Comparison of ENCODE assay signal across 16 mouse cellular contexts in the genomic region with DNA sequence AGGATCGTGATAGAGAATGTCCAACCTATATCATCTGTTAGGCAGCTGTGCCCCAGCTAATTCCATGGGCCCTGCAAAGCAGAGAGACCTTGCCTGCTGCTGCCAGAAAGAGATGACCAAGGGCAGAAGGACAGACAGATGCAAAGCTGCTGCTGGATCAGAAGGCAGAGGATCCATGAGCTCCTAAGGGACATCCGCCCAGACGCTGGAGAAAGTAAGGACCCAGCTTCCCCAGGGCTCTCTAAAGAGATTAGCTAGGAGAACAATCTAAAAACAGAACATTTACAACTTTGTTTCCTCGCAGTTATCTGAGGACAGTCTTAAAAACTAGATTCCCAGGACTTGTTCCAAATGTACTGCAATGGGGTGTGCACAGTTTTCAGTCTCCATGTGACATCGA.
"Had no signal": no experiment of that assay in that cellular context is flagged by ENCODE, and none has a peak within 500 bp of the region (broad histone marks: within the 10 kb centered on the region; RNA-seq: fewer than 3 reads in every experiment).

No protein-coding gene starts in this region.

- H3K9ac ChIP-seq: neural tube, embryonic 13.5 days; neural tube, embryonic 15.5 days; stomach, embryonic 15.5 days had no signal

- H3K4me2 ChIP-seq: neural tube, embryonic 13.5 days; neural tube, embryonic 15.5 days; stomach, embryonic 15.5 days had no signal

- H3K36me3 ChIP-seq: stomach, embryonic 15.5 days had no signal

- H3K4me1 ChIP-seq: neural tube, embryonic 13.5 days; neural tube, embryonic 15.5 days; stomach, embryonic 15.5 days had no signal

- H3K27ac ChIP-seq: neural tube, embryonic 13.5 days; neural tube, embryonic 15.5 days; stomach, embryonic 15.5 days; stomach, postnatal 0 days had no signal

- H3K9me3 ChIP-seq: neural tube, embryonic 13.5 days; neural tube, embryonic 15.5 days; stomach, embryonic 15.5 days had no signal

- H3K27me3 ChIP-seq: neural tube, embryonic 13.5 days; neural tube, embryonic 15.5 days; stomach, embryonic 15.5 days had no signal

- DNase-seq: retina, postnatal 1 day; right cerebral cortex, adult 18-20 months; right cerebral cortex, postnatal 14 days; right cerebral cortex, postnatal 25 days; right cerebral cortex, postnatal 4 days; spleen, adult 18-20 months; thymus, adult 18-20 months; thymus, adult 2 months; thymus, postnatal 14 days; thymus, postnatal 25 days; thymus, postnatal 36 days; thymus, postnatal 4 days had no signal

- H3K4me3 ChIP-seq: neural tube, embryonic 13.5 days; neural tube, embryonic 15.5 days; stomach, embryonic 15.5 days had no signal
